Mouse (Mus musculus) thymus, postnatal 10 days (tissue): ENCODE results near the gene Arhgef18.
A peak's percentile ranks its signal among the peaks of the same experiment; 100 is the strongest.

Experiments
- DNase-seq, 2 experiments: peaks; one replicate each; pipeline ENCODE4 v3.0.0; 2021; ENCODE audit warnings: low spot score in 2 of 2

Arhgef18 gene

DNA sequence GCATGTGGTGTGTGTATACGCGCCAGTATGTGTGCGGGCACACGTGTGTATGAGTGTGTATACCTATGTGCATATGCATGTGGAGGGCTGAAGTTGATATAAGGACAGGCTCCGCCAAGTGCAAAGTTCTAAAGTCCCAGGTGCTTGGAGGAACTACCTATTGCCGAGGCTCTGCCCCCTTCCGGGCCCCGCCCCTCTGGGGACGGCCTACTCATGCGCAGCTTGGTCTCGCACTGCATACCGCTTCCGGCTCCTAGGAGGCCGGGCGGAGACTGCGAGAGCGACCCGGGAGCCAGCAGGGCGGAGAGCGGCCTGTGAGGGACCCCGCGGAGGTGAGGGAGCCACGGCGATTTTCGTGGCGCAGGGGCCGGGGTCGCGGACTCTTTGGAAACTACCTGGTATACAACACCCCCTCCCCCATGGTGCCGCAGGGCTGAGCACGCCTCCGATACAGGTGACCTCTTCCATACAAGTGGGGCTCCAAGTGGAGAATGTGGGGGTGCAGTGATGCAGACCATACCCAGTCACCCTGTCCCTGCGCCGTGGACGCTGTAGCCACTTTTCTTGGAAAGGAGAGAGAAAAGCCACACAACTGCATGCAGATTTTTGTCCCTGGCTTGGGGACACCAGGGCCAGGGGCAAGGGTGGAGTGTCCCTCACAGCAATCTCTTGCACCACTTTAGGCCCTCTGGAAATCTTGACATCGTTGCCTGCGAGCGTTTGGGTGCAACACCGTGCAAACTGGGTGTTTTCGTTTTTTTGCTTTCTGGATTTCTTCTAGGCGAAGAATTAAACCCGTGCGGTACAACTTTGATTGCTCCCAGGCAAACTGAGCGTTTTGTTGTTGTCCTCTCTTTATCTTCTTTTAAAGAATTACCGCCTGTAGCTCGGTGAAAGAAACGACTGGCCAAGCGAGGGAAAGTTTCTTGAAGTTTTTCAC, at the start of gene Arhgef18:
Gene Arhgef18, plus strand, starts transcription at position 236 of the 940 bp plus-strand sequence.
- peak; percentile 48 to 62 for DNase-seq

DNA sequence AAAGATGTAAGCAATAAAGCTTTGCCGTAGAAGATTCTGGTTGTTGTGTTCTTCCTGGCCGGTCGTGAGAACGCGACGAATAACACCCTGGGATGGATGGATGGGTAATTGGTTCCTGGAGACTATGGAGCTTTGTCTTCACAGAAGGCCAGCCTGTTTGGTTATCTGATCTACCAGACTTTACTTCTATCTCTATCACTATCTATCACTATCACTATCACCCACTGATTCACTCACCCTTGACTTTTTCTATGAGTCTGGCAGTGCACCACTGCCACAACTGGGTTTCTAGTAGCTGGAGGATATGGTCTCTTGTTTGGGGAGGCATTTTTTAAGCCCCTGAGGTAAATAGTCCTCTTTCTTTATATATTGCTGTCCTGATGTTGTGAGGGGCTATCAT, 47.5 kb upstream of the Arhgef18 start:
- DNase-seq = no peak

GRCm38 (mm10) chr8:3346691-3347413, 46.0 kb upstream of the Arhgef18 start:
- DNase-seq = no peak

DNA sequence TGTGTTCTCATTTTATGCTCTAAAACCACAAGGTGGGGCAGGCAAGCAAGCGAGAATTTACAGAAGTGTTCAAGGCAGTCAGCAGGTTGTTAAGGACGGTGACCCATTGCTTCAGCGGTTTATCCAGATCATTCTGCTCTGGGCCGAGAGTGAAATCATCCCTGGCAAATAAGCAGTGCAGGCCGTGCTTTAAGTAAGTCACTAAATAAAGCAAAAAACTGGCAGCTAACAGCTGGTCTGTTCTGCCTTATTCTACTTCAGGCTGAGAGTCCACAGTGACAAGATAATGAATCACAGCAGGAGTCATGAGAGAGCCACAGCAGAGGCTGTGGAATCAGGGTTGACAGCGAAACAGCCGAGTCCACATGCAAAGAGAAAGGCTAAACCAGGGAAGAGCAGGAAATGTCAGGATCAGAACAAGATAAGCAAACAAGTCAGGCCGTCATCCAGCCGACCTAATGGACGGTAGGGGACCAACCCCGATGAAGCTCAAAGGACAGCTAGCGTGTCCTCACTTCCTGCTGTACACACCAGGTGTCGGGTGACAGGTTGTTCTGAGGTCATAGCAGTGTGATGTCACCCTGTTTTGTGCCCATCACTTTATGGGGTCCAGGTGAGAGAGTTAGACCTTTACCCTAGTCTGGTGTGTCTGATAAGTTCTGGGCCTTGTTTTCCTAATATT, 44.5 kb upstream of the Arhgef18 start:
- DNase-seq = no peak

GRCm38 (mm10) chr8:3350747-3351146, 42.1 kb upstream of the Arhgef18 start:
- DNase-seq = no peak

GRCm38 (mm10) chr8:3352715-3353114, 40.1 kb upstream of the Arhgef18 start:
- DNase-seq = peak; percentile 11 to 22

DNA sequence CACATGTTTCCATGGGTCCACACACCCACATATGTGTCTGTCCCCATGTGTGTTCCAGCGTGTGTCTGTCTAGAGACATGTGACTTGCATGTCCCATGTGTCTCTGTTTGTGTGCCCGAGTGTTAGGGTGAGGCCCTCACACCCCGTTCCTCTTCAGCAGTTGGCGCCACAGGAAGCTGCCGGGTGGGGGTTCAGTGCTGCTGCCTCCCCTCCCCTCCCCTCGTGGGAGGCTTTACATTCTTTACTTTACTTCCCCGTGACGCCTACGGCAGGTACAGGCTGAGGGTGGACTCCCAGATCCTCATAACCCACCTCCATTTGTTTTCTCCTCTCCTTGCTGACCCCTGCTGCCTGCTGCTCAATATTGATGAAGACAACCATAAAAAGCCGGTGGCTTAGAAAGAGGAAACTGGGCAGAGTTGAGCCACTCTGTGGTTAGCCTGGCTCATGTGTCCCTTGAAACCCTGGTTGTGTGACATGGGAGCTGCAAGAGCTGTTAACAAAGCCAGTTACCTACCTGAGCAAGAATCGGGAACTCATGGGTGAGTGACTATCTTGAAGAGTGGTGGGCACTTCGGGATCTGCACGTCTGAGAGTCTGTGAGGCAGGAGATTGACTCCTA, 39.5 kb upstream of the Arhgef18 start, which contains the start of gene A430078G23Rik:
Gene A430078G23Rik, plus strand, starts transcription at position 227 of the 622 bp plus-strand sequence.
- peak; percentile 75 to 79 for DNase-seq

DNA sequence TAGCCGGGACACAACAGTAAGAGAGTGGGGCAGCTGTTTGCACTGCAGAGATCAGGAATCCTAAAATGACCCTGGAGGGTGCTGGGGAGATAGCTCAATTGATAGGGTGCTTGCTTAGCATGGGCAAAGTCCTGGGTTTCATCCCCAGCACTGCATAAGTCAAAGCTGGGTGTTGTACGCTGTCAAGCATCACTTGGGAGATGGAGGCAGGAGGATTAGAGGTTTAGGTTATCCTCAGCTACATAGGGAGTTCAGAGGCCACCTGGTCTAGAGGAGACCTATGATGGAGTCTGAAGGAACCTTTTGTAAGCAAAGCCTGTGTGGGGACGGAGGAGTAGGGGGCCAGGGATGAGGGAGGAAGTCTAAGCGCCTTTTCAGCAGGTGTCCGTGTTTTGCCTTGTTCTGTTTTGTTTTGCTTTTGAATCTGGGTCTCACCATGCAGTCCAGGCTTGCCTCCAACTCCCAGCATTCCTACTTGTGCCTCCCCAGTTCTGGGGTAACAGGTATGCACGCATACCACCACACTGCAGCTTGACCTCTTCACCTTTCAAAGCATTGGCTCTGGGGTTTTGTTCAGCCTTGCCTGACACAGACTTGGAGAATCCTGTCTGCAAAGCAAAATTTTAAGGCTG, 38.9 kb upstream of the Arhgef18 start:
- peak; percentile 22 to 36 for DNase-seq

DNA sequence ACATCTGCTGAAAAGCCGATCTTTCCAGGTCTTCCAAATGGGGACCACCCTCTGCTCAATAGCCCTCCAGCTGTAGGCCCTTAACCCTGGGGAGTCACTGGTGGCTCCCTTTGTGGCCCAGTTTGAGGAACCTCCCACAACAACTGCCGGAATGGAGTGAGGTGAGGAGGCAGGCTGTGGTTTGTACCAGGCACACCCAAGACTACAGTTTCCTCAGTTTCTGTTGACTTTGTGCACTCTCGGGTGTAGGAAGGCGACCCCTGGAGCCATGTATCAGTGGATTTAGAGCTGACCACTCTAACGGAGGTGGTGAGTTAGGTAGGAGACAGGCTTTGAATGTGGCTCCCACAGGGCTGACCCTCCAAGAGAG, 38.4 kb upstream of the Arhgef18 start:
- peak; percentile 64 to 74 for DNase-seq

DNA sequence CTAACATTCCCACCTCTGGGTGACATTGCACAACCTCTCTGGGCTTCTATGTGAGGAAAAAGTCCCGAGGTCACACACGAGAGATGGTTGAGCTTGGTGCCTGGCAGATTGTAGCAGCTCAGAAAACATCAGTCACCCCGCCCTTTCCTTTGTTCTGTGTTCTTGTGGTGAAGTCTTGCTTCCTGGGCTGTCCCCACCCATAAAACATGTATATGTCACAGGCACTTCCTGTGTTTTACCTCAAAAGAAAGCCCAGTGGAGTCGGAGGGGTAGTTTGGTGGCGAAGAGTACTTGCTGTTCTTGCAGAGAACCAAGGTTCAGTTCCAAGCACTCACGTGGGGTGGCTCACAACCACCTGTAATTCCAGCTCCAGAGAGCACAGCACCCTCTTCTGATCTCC, 37.2 kb upstream of the Arhgef18 start:
- DNase-seq = peak; percentile 72 to 77

DNA sequence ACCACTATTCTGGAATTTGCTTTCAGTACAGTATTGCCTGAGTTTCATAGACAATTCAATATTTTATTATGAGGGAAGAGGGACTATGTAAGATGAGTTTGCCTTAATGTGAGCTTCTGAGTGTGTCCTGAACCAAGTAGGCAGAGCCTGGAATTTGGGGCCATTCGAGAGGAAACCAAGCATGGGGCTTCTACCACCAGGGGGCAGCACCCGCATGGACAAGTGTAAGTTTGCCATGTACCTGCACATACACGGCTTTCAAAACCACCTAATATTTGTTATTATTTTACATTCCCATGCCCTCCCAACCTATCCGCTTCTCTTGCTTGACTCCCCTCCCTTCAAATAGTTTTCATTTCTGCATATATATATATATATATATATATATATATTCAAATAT, 34.7 kb upstream of the Arhgef18 start:
- peak; percentile 60 to 85 for DNase-seq

GRCm38 (mm10) chr8:3367086-3367485, 25.7 kb upstream of the Arhgef18 start:
- no peak for DNase-seq

- no peak for DNase-seq
These were observed 24.7 kb upstream of the Arhgef18 start for GRCm38 (mm10) chr8:3368091-3368490.

DNA sequence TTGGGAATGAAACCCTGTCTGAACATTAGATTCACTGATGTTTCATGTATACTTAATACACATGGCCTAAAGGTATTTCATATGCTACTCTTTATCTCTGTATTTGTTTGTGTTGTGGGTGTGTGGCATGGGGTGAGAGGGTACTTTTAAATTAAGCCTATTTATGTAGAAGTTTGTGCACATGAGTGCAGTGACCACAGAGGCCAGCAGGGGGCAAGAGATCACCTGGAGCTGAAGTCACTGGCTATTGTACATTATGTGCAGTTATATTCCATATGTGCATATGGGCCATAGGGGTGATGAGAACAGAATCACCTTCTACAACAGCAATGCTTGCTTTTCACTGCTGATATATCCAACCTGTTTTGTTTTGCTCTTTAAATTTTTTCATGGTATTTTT, 17.1 kb upstream of the Arhgef18 start:
- peak in 1 of 2 experiments; percentile 14 for DNase-seq

DNA sequence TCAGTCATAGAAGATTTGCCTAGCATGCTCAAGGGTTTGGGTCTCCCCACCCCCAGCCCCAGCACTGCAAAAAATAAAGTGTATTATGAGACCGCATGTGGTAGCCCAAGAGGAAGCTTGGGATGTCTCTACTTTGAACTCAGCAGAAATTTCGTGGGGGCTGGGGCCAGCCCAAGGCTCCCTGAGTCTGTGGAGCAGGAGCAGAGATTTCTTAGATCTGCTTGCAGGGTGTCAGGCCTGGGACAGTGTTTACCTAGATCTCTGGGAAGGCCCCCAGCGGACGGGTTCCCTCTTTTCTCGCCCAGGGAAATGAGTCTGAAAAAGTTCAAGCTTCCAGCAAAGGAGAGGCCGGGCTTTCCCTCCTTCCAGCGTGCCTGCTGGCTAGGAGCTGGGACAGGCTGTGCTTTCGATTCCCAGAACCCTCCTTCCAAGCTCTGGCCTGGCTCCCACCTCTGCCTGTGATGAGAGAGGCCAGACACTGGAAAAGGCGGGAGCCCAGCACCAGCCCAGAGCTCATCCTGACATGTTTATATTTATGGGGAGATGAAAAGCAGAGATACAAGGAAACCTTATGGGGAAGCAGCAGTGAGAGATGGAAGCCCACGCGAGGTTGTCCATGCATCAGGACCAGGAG, 16.0 kb upstream of the Arhgef18 start:
- no peak for DNase-seq

GRCm38 (mm10) chr8:3387286-3387685, 5.5 kb upstream of the Arhgef18 start:
- DNase-seq = peak; percentile 38 to 72

GRCm38 (mm10) chr8:3388591-3389338, 4.0 kb upstream of the Arhgef18 start:
- DNase-seq = no peak

DNA sequence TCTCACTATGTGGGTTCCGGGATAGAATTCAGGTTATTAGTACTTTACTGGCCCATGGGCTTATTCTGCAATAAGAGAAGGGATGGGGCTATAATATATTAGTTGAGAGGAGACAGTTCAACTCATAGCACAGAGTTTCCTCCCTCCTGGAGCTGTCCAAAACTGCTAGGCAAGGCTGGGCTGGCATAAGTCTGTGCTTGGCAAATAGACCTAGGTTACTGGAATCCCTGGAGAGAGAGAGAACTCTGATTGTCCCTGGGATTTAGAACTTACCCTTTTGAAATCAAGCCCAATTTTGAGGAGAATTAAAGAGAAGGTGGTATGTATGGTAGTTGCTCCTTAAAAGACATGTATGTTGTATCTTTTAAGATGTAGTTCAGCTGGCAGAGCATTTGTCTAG, 3.3 kb upstream of the Arhgef18 start:
- no peak for DNase-seq

DNA sequence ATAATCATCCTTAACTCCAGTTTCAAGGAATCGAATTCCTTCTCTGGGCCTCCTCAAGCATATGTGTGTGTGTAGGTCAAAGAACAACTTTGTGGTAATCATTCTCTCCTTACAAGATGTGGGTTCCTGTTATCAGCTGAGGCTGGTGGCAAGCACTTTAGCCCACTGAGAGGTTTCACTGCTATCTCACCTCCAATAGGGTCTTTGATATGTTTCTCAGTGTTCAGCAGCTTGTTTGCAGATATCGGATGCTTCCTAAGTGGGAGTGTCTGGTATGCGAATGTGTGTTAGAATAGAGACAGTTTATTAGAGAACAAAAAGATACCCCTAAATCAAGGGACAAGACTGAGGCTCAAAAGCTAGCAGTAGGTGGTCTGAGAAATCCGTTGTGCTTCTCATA, 513 bp upstream of the Arhgef18 start:
- no peak for DNase-seq

GRCm38 (mm10) chr8:3394600-3394999, 1.8 kb downstream of the Arhgef18 start:
- DNase-seq = no peak
